Mouse (Mus musculus): ENCODE measurements around the gene Pgd.

DNA sequence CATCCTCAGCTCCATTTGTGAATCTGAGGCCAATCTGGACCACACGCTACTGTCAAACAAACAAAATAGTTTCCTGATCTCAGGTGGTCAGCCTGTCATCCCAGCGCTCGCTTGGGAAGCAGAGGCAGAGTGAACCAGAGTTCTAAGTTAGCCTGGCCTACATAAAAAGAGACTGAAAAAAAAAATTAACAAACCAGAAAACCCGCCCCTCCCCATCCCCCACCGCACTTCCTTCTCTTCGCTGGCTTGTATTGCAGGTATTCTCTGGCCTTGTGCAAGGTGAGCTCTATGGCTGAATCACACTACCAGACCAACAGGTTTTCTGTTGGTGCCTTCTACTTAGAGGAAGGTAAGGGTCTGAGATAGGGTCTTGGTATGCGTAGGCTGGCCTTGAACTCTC, 19.0 kb downstream of the Pgd start:
- no peak for TF ChIP-seq GATA1 (IDR thresholded peaks at IDR 0.05; ENCODE audit: low read length)
- TF ChIP-seq TAL1 (IDR thresholded peaks at IDR 0.05; ENCODE audit: low read length) = no peak

Measured in erythroblast, embryonic 14.5 days (primary cell).